Mouse (Mus musculus) thymus, adult 2 months (tissue): ENCODE data around the gene Crtc1.

Source experiments
- CTCF ChIP-seq: fragments of 200-500 bp; IDR thresholded peaks from 2 replicates; pipeline ENCODE4 v1.5.1; 2012; ENCODE audit warnings: mild to moderate bottlenecking, control low read depth, low read length, moderate library complexity, borderline replicate concordance; ENCODE audit not compliant: control insufficient read depth, poor library complexity, insufficient read depth; ENCODE audit errors: extremely low read depth
- POLR2A ChIP-seq: fragments of 200-500 bp; IDR thresholded peaks from 2 replicates; pipeline ENCODE4 v1.6.1; 2012; ENCODE audit warnings: mild to moderate bottlenecking, low read length, control low read depth, moderate library complexity; ENCODE audit not compliant: control insufficient read depth, poor library complexity, insufficient read depth; ENCODE audit errors: extremely low read depth

- TF ChIP-seq POLR2A (no peak), CTCF (no peak)
Observed at GRCm38 (mm10) chr8:70457882-70458281, 18.5 kb upstream of the Crtc1 start.
